Mouse (Mus musculus) forebrain, postnatal 0 days (tissue): Measurements from ENCODE around the gene Sirt5. TPM values are rescaled to one million over a fixed set of nuclear protein-coding genes. Genes with fewer than 3 reads are reported as not detected.

Source experiments
- ATAC-seq: fragments of 200-750 bp; cut with Nextera tagmentation; 2 replicates; pipeline ENCODE4 v1.8.0; 2017; ENCODE audit warnings: mild to moderate bottlenecking, moderate library complexity
- DNase-seq: peaks from one replicate; pipeline ENCODE4 v3.0.0-alpha.2; 2015
- H3K27ac ChIP-seq: fragments of 300-500 bp; sonication (generic); 2 replicates; pipeline ENCODE4 v1.5.1; 2014; ENCODE audit warnings: low read depth, mild to moderate bottlenecking, antibody characterized with exemption, low read length, moderate library complexity, mixed read lengths
- H3K27me3 ChIP-seq: fragments of 300-500 bp; sonication (generic); 2 replicates; pipeline ENCODE4 v1.6.1; 2014; ENCODE audit warnings: mild to moderate bottlenecking, low read length, mixed read lengths; ENCODE audit not compliant: insufficient read depth
- H3K36me3 ChIP-seq: fragments of 300-500 bp; sonication (generic); 2 replicates; pipeline ENCODE4 v1.6.1; 2014; ENCODE audit warnings: mild to moderate bottlenecking, moderate library complexity; ENCODE audit not compliant: insufficient read depth
- H3K4me1 ChIP-seq: fragments of 300-500 bp; sonication (generic); 2 replicates; pipeline ENCODE4 v1.6.1; 2014; ENCODE audit warnings: antibody characterized with exemption; ENCODE audit not compliant: insufficient read depth
- H3K4me2 ChIP-seq: fragments of 300-500 bp; sonication (generic); 2 replicates; pipeline ENCODE4 v1.6.1; 2014; ENCODE audit warnings: low read depth, mild to moderate bottlenecking, moderate library complexity
- H3K4me3 ChIP-seq: fragments of 300-500 bp; sonication (generic); 2 replicates; pipeline ENCODE4 v1.5.1; 2014; ENCODE audit warnings: low read depth, low read length, mixed read lengths
- H3K9ac ChIP-seq: fragments of 300-500 bp; sonication (generic); 2 replicates; pipeline ENCODE4 v1.6.1; 2014; ENCODE audit warnings: mild to moderate bottlenecking
- H3K9me3 ChIP-seq: fragments of 300-500 bp; sonication (generic); 2 replicates; pipeline ENCODE4 v1.6.1; 2016; ENCODE audit warnings: low read length
- CTCF ChIP-seq: sonication (generic); IDR thresholded peaks from 2 replicates; pipeline ENCODE4 v1.5.1; 2016; ENCODE audit warnings: antibody characterized with exemption, control low read depth, low read depth
- WGBS: fragments of 180-500 bp; shearing (Covaris S2); extraction: QIAGEN DNeasy Blood & Tissue Kit; methylation state at CpG from one replicate; pipeline ENCODE4 v1.1.7; 2014; 5-methylcytosine and 5-hydroxymethylcytosine counted together
- polyA plus RNA-seq: library from polyadenylated mRNA; unstranded; fragments of >200 nt; fragmentation: Nextera tagmentation; extraction: Ambion mirVana; gene quantifications from 2 replicates; pipeline ENCODE4 v1.2.1, GENCODE M21; 2015
- total RNA-seq: library from RNA; depleted of rRNA; stranded (reverse); fragments of >200 nt; gene quantifications from 2 replicates; pipeline ENCODE4 v1.2.3, GENCODE M21; 2014

Sirt5 gene
- total and polyA plus RNA-seq, 2 experiments from 2014 or later: 22.7 to 26.8 TPM

DNA sequence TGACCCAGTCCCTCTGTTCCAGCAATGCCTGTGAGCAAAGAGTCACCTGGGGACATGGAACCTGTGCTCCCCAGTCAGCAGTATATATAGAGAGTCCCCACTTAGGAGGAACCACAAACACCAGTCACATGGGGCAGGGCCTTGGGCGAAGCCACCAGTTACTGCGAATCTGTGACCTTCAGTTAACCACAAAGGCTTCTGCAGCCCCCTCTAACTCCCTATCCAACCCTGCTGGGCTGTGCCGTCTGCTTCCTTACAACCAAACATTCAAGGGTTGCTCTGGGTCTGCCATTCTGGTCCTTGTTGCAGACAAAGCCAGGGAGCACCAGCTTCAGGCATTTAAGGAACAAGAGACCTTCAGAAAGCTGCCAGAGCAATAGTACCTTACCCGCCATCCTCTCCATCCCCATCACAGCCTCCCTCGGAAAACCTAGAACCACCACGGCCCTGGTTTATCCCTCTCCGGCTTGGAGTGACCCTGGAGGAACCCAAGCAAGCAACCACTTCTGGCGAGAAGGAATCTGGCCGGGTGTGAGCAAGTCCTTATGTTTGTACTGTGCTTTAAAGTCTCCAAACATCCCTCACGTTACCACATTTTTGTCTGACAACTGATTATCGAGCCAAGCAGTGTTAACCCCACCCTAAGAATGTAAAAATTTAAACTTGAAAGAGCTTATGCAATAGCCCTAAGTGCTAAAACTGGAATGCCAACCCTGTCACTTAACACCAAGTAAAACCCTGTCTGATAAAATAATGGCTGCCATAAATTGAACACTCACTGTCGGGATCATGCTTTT, 28.7 kb upstream of the Sirt5 start:
- ATAC-seq: no peak

GRCm38 (mm10) chr13:43338001-43338400, 27.3 kb upstream of the Sirt5 start:
- Histone ChIP-seq H3K9me3 (no peaks in the 10 kb centered on the region), H3K27me3 (no peaks in the 10 kb centered on the region), H3K9ac (no peak overlapping the region), H3K4me2 (no peak overlapping the region), H3K36me3 (no peaks in the 10 kb centered on the region), H3K4me3 (no peak overlapping the region), H3K4me1 (no peaks in the 10 kb centered on the region), H3K27ac (no peak overlapping the region)
- 91% methylated on average over 8 of the region's 8 CpGs for WGBS
- TF ChIP-seq CTCF: no peak
- no peak for DNase-seq
- no peak for ATAC-seq

More for the DNA sequence above, 28.7 kb upstream of the Sirt5 start:
- DNase-seq: no peak
- Histone ChIP-seq H3K9me3 (no peaks in the 10 kb centered on the region), H3K36me3 (no peaks in the 10 kb centered on the region), H3K27me3 (no peaks in the 10 kb centered on the region), H3K4me2 (no peak overlapping the region), H3K9ac (no peak overlapping the region), H3K4me3 (no peak overlapping the region), H3K27ac (no peak overlapping the region), H3K4me1 (no peaks in the 10 kb centered on the region)
- WGBS: 83% methylated on average over 12 of the region's 12 CpGs
- no peak for TF ChIP-seq CTCF

- no peak overlapping the region for H3K9ac ChIP-seq
- no peak for TF ChIP-seq CTCF
- DNase-seq (no peak), ATAC-seq (peak; percentile 40; the same call in 1 of the 2 replicates)
- H3K36me3 ChIP-seq: no peaks in the 10 kb centered on the region
- H3K27me3 ChIP-seq: no peaks in the 10 kb centered on the region
- H3K27ac ChIP-seq: no peak overlapping the region
- H3K4me3 ChIP-seq: no peak overlapping the region
- 40% methylated on average over 4 of the region's 4 CpGs for WGBS
- H3K4me2 ChIP-seq: no peak overlapping the region
- H3K4me1 ChIP-seq: no peaks in the 10 kb centered on the region
- H3K9me3 ChIP-seq: no peaks in the 10 kb centered on the region
Observed at GRCm38 (mm10) chr13:43338632-43339031, 26.7 kb upstream of the Sirt5 start.

GRCm38 (mm10) chr13:43346825-43347224, 18.5 kb upstream of the Sirt5 start:
- no peaks in the 10 kb centered on the region for H3K4me1 ChIP-seq
- no peak overlapping the region for H3K9ac ChIP-seq
- H3K36me3 ChIP-seq: no peaks in the 10 kb centered on the region
- DNase-seq (no peak), ATAC-seq (no peak)
- no peaks in the 10 kb centered on the region for H3K27me3 ChIP-seq
- TF ChIP-seq CTCF: no peak
- H3K9me3 ChIP-seq: no peaks in the 10 kb centered on the region
- H3K4me2 ChIP-seq: no peak overlapping the region
- no peak overlapping the region for H3K4me3 ChIP-seq
- no peak overlapping the region for H3K27ac ChIP-seq

GRCm38 (mm10) chr13:43349376-43349775, 15.9 kb upstream of the Sirt5 start:
- Histone ChIP-seq H3K36me3 (no peaks in the 10 kb centered on the region), H3K9ac (no peak overlapping the region), H3K9me3 (no peaks in the 10 kb centered on the region), H3K27ac (no peak overlapping the region), H3K4me3 (no peak overlapping the region), H3K4me2 (no peak overlapping the region), H3K27me3 (no peaks in the 10 kb centered on the region), H3K4me1 (no peaks in the 10 kb centered on the region)
- TF ChIP-seq CTCF: no peak
- DNase-seq (no peak), ATAC-seq (no peak)
- 82% methylated on average over 8 of the region's 8 CpGs for WGBS

DNA sequence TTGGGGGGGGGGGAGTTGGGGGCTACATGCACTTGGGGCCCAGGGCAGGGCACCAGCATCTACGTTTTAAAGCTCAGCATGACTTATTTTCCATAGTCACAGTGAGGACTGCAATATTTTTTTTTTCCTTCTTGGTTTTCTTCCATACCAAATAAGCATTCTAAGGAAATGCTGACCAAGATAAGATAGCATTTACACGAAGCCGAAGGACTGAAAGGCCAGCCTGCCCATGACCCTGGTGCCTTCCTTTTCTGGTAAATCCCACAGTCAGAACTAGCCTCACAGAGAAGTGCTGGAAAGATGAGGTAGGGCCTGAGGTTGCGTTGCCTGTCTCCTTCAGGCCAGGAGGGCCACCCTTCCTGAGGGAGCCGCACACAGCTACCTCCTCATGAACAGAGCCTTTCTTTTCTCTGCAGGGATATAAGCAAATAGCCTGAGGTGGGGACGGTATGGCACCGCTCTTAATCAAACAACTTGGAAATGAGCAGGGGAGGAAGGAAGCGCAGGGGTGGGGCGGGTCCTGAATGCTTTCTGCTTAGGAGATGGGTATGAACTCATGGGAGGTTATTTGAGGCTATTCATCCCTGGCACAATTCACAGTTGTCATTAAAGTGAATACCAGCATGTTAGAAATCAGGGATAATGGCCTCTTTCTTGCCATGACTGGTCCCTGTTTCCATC, 14.7 kb upstream of the Sirt5 start:
- Histone ChIP-seq H3K4me1 (no peaks in the 10 kb centered on the region), H3K4me3 (no peak overlapping the region), H3K9ac (no peak overlapping the region), H3K9me3 (no peaks in the 10 kb centered on the region), H3K27ac (no peak overlapping the region), H3K36me3 (no peaks in the 10 kb centered on the region), H3K27me3 (no peaks in the 10 kb centered on the region), H3K4me2 (no peak overlapping the region)
- ATAC-seq: no peak
- 78% methylated on average over 9 of the region's 9 CpGs for WGBS
- no peak for TF ChIP-seq CTCF
- DNase-seq: no peak

DNA sequence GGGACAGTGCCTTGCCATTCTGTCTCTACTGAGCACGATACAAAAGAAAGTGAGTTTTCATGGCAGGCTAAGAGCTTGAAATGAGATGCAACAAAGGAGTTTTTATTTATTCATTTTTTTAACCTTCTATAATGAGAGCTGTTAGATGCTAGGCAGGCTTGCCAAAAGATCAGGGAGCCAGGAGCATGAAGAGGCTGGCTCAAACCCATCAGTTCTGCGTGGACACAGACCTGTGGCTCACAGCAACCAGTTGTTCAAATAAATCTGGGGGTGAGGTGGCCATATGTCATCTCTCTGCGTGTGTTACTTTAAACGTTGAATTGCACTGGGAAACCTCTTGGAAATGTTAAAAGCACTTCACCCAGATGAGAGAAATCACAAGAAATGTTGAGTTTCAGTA, 11.9 kb upstream of the Sirt5 start:
- H3K9me3 ChIP-seq: no peaks in the 10 kb centered on the region
- H3K36me3 ChIP-seq: no peaks in the 10 kb centered on the region
- ATAC-seq: no peak
- H3K4me1 ChIP-seq: no peaks in the 10 kb centered on the region
- no peak for TF ChIP-seq CTCF
- 44% methylated on average over 4 of the region's 4 CpGs for WGBS
- no peak overlapping the region for H3K4me2 ChIP-seq
- no peaks in the 10 kb centered on the region for H3K27me3 ChIP-seq
- DNase-seq: no peak
- no peak overlapping the region for H3K4me3 ChIP-seq
- no peak overlapping the region for H3K9ac ChIP-seq
- no peak overlapping the region for H3K27ac ChIP-seq
